Mouse (Mus musculus) skeletal muscle tissue, postnatal 0 days (tissue): ENCODE results near the gene Adam1b. TPM values are rescaled to one million over a fixed set of nuclear protein-coding genes. Genes with fewer than 3 reads are reported as not detected.

Experiments
- polyA plus RNA-seq: library from polyadenylated mRNA; unstranded; fragments of >200 nt; fragmentation: Nextera tagmentation; extraction: Ambion mirVana; gene quantifications from 2 replicates; pipeline ENCODE4 v1.2.1, GENCODE M21; 2015

Adam1b gene
- 0.09 and 0.16 TPM in 2 replicates for polyA plus RNA-seq

GRCm38 (mm10) chr5:121503231-121503630 lies at the start of gene Adam1b:
Gene Adam1b (minus strand): TSS chr5:121503435.

GRCm38 (mm10) chr5:121545793-121546529 lies 42.7 kb upstream of the Adam1b start, which contains the start of gene Mapkapk5:
Gene Mapkapk5 (minus strand): TSS chr5:121545905.

GRCm38 (mm10) chr5:121544910-121545792 lies 41.9 kb upstream of the Adam1b start, which contains the start of the genes Adam1a and Gm42878:
Gene Adam1a (minus strand): TSS chr5:121545482.
Gene Gm42878 (minus strand): TSS chr5:121545482.

GRCm38 (mm10) chr5:121452026-121452869 lies 51.0 kb downstream of the Adam1b start, which contains the start of gene Erp29:
Gene Erp29 (minus strand): TSS chr5:121452506.

GRCm38 (mm10) chr5:121451644-121452025 lies 51.6 kb downstream of the Adam1b start, which contains the start of gene Tmem116:
Gene Tmem116 (plus strand): TSS chr5:121451893.

Other genes with a start within 250 kb of the Adam1b start
- 61.9 and 78.2 TPM in 2 replicates for gene Trafd1, start 117.8 kb downstream of the Adam1b start, polyA plus RNA-seq
- gene Naa25, start 105.5 kb downstream of the Adam1b start, polyA plus RNA-seq, result 23.2 and 23.4 TPM in 2 replicates
- 15.2 and 18.4 TPM in 2 replicates for gene Tmem116, start 51.5 kb downstream of the Adam1b start, polyA plus RNA-seq
- gene Erp29, start 50.9 kb downstream of the Adam1b start, polyA plus RNA-seq, result 70.1 and 89.4 TPM in 2 replicates
- gene Adam1a, start 42.0 kb upstream of the Adam1b start, polyA plus RNA-seq, result 0.65 and 0.95 TPM in 2 replicates
- gene Gm42878, start 42.0 kb upstream of the Adam1b start, polyA plus RNA-seq, result not detected in 2 replicates
- gene Mapkapk5, start 42.5 kb upstream of the Adam1b start, polyA plus RNA-seq, result 31.4 and 36.8 TPM in 2 replicates
- 126 and 173 TPM in 2 replicates for gene Aldh2, start 90.4 kb upstream of the Adam1b start, polyA plus RNA-seq
- gene Acad12, start 115.5 kb upstream of the Adam1b start, polyA plus RNA-seq, result 3.1 and 4.2 TPM in 2 replicates
- gene Acad10, start 157.1 kb upstream of the Adam1b start, polyA plus RNA-seq, result 1.1 and 1.9 TPM in 2 replicates
- gene Brap, start 157.1 kb upstream of the Adam1b start, polyA plus RNA-seq, result 23.6 and 25.3 TPM in 2 replicates
- 39.7 and 43.8 TPM in 2 replicates for gene Atxn2, start 207.9 kb upstream of the Adam1b start, polyA plus RNA-seq